Mouse (Mus musculus) embryonic facial prominence, embryonic 13.5 days (tissue): ENCODE measurements around the gene Ticrr. TPM values are rescaled to one million over a fixed set of nuclear protein-coding genes. Genes with fewer than 3 reads are reported as not detected.

Experiments used
- polyA plus RNA-seq: library from polyadenylated mRNA; unstranded; fragments of >200 nt; fragmentation: Nextera tagmentation; extraction: Ambion mirVana; gene quantifications from 2 replicates; pipeline ENCODE4 v1.2.1, GENCODE M21; 2015

Ticrr gene
- polyA plus RNA-seq, 1 experiment from 2014 or later = 10.2 TPM

Other genes starting within 250 kb of the Ticrr start
- gene Polg, start 193.8 kb upstream of the Ticrr start, polyA plus RNA-seq = 28.8 and 33.0 TPM in 2 replicates
- 0.15 and 0.48 TPM in 2 replicates for gene Rhcg, start 42.5 kb upstream of the Ticrr start, polyA plus RNA-seq
- gene Kif7, start 55.5 kb downstream of the Ticrr start, polyA plus RNA-seq = 7.1 and 7.8 TPM in 2 replicates
- not detected in 2 replicates for gene Plin1, start 72.7 kb downstream of the Ticrr start, polyA plus RNA-seq
- 11.9 and 12.4 TPM in 2 replicates for gene Pex11a, start 82.9 kb downstream of the Ticrr start, polyA plus RNA-seq
- gene Wdr93, start 83.0 kb downstream of the Ticrr start, polyA plus RNA-seq = 0.20 and 0.29 TPM in 2 replicates
- gene Mesp1, start 133.6 kb downstream of the Ticrr start, polyA plus RNA-seq = not detected in 2 replicates
- 0.10 and 0.56 TPM in 2 replicates for gene Mesp2, start 150.5 kb downstream of the Ticrr start, polyA plus RNA-seq
- 10.0 and 26.8 TPM in 2 replicates for gene Anpep, start 200.9 kb downstream of the Ticrr start, polyA plus RNA-seq